Comparison of ENCODE assay signal across 16 mouse cellular contexts in genomic region chr16:65585699-65586098, GRCm38 (mm10).
"Had no signal": no experiment of that assay in that cellular context is flagged by ENCODE, and none has a peak within 500 bp of the region (broad histone marks: within the 10 kb centered on the region; RNA-seq: fewer than 3 reads in every experiment).

No protein-coding gene starts in this region.

- ATAC-seq: liver, embryonic 12.5 days; liver, postnatal 0 days; lung, postnatal 0 days; midbrain, embryonic 15.5 days; midbrain, embryonic 16.5 days had no signal

- DNase-seq: left cerebral cortex, postnatal 4 days; liver; liver, embryonic 13.5 days; liver, postnatal 0 days; lung, adult 18-20 months; lung, adult 2 months; lung, embryonic 14.5 days; lung, postnatal 10 days; lung, postnatal 14 days; lung, postnatal 36 days; lung, postnatal 4 days; midbrain, embryonic 14.5 days had no signal
